Mouse (Mus musculus): ENCODE measurements around the gene Gpr22. TPM values are rescaled to one million over a fixed set of nuclear protein-coding genes. Genes with fewer than 3 reads are reported as not detected.

The Gpr22 gene
- 1 to 10 TPM; 4.5 to 5.9 TPM for total RNA-seq (2021)
- long read RNA-seq, experiment 1, partial matches to known transcripts, result 0 of 4 reads
- long read RNA-seq, experiment 1, other reads (novel, unspliced or antisense), result 4 of 4 reads
- long read RNA-seq, experiment 2, full-length matches to known transcripts, result 1 of 6 reads
- long read RNA-seq, experiment 2, partial matches to known transcripts, result 0 of 6 reads
- long read RNA-seq, experiment 2, other reads (novel, unspliced or antisense), result 5 of 6 reads

GRCm38 (mm10) chr12:31713600-31713999 lies at the start of gene Gpr22:
Gene Gpr22 (minus strand): TSS chr12:31713947.
- peak; percentile 7 for DNase-seq

- DNase-seq, result no peak
Observed at GRCm38 (mm10) chr12:31755885-31756755, 42.4 kb upstream of the Gpr22 start.

GRCm38 (mm10) chr12:31754465-31754864 lies 40.7 kb upstream of the Gpr22 start:
- no peak for DNase-seq

GRCm38 (mm10) chr12:31749846-31750245 lies 36.1 kb upstream of the Gpr22 start:
- no peak for DNase-seq

GRCm38 (mm10) chr12:31747301-31747700 lies 33.6 kb upstream of the Gpr22 start:
- no peak for DNase-seq

DNA sequence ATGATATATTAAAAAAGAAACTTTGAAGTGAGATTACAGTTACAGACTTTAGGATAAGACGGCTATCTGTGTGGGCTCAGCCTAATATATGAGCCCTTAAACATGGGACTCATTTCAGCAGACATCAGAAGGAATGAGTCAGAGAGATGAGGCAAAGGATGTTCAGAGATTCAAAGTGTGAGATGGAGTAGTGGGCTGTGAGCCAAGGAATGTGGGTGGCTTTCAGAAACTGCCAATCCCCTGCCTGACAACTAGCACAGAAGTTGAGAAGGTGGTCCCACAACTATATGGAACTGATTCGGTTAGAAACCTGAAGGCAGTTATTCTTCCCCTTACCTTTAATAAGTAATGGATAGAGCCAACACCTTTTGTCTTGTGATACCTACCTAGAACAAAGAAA lies 20.9 kb upstream of the Gpr22 start:
- DNase-seq, result no peak

DNA sequence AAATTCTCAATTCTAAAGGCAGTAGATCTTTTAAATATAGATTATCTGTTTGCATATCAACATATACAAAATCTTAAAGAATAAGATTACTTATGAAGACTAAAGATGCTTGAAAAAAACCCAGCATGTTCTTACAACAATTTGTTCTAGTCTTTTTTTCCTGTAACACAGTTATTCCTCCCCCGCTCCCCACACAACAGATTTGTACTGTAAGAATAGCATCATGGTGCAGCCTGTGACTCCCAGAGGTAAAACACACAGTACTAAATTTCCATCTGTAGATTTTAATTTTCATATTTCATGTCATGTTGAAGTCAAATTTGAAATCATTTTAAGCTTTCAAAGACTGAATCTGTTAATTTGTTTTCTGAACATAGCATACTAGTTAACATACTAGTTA lies 16.4 kb upstream of the Gpr22 start:
- DNase-seq, result no peak

DNA sequence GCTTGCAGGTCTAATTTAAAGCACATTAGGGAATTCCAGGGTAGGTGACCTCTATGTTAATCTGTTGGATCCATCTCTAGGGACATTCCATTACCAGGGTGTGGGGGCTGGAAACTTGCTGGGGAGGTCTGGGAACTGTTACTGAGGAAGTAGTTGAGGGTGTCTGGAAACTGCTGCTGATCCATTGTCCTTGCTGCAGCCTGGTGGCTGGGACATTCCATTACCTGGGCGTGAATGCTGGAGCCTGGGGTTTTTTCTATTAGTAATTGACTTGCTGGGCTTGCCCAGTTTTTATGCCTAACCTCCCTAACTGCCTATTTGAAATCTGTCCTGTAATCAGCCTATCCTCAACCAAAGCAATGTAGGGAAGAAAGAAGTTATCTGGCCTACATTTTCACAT lies 13.0 kb upstream of the Gpr22 start:
- DNase-seq, result no peak

GRCm38 (mm10) chr12:31725511-31726275 lies 11.9 kb upstream of the Gpr22 start:
- peak; percentile 24 for DNase-seq

- DNase-seq, result no peak
Observed at GRCm38 (mm10) chr12:31724576-31724975, 10.8 kb upstream of the Gpr22 start.

DNA sequence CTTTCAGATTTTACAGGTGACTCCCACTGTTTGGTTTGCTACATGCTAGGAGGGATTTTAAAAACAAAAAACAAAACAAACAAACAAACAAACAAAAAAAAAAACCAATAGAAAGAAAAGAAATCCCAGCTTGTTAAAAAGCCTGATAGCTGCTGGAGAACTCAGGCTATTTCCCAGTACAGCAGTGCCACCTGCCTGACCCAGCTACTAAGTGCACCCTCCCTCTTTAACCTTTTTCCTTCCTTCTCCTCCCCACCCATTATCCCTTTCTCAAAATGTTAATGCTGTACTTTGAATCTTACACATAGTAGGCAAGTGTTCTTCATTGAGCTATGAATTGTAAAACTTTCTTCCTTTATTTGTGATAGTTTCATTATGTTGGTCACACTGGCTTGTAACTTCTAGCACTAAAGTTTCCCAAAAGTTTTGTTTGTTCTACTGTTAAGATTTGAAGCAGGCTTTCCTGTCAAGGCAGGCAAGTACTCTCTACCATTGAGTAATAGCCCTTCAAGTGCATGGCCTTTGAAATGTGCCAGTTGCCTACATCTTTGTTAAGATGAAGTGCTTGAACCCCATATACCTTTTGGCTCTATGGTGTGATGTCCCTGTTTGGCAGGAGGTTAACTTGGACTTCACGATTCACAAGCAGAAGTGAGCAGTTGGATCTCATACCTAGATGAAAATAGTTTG lies 6.0 kb upstream of the Gpr22 start:
- DNase-seq, result no peak

- DNase-seq, result no peak
Observed at GRCm38 (mm10) chr12:31714070-31714469, 323 bp upstream of the Gpr22 start.

- no peak for DNase-seq
Observed at GRCm38 (mm10) chr12:31712727-31713126, 1.0 kb downstream of the Gpr22 start.

GRCm38 (mm10) chr12:31712233-31712632 lies 1.5 kb downstream of the Gpr22 start:
- no peak for DNase-seq

- no peak for DNase-seq
Observed at GRCm38 (mm10) chr12:31709665-31710064, 4.1 kb downstream of the Gpr22 start.

DNA sequence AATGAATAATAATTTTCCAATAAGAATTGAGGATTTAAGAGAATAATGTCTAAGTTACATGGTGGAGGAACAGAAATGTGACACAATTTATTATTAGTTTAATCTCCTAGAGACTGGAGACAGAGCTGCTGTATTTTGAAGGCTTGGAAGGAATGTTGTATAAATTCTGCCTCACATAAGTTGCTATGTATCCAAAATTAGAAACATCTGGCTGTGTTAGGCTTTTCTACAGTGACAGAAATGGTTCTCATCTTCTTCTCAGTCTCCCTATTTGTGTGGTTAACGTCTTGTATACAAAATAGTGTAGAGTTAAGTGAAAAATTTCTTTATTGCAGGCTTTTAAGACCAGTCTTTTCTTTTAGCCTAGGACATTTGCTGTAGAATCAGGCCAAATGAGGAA lies 6.2 kb downstream of the Gpr22 start:
- no peak for DNase-seq

DNA sequence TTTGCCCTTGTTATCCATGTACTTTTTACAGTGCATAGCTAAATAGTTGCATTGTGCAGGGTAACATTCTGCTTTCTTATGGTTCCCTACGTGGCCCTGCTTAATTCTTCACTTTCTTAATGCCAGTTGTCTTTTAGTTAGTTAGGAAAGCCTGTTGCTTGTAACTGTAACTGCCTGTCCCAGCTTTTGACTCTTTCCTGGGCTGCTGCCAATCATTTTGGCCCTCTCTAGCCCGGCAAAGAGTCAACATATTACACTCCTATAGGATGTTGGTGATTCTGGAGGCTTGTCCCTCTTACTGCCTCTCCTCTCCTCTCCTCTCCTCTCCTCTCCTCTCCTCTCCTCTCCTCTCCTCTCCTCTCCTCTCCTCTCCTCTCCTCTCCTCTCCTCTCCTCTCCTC lies 7.6 kb downstream of the Gpr22 start:
- peak; percentile 11 for DNase-seq

DNA sequence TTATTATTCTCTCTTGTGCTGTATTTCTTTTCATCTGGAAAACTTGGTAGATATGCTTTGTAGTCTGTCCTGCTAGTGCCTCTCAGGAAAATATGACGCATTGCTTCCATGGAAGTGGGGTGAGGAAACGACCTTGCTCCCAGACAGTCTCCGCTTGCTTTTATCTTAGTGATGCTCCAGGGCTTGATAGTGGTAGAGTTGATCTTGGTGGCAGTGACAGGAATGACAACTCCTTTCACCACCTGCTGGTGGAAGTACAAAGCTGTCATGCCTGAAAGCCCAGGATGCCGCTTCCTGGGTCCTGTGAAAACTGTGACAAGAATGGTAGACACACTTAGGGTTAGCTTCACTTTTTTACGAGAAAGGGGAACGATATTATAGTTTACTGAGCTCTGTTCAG lies 9.8 kb downstream of the Gpr22 start:
- no peak for DNase-seq

DNA sequence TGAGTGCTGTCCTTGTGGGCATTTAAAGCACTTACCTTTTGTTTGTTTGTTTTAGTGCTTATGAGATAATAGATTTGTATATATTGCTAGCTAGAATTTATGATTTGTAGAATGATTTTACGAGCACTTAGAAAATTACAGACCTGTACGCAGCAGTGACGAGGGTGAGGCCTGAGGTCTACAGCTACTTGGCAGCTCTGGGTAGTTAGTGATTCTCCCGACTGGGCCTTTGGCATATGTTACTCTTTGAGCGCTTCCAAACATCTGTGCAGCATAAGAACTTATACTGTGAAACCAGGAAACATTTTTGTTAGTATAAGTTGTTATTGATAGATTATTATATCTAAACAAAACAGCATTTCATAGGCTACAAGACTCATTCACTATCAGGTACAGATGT lies 12.3 kb downstream of the Gpr22 start:
- DNase-seq, result no peak

- DNase-seq, result no peak
Observed at GRCm38 (mm10) chr12:31700623-31701347, 13.0 kb downstream of the Gpr22 start.

GRCm38 (mm10) chr12:31693278-31693677 lies 20.5 kb downstream of the Gpr22 start:
- DNase-seq, result no peak

GRCm38 (mm10) chr12:31686679-31687078 lies 27.1 kb downstream of the Gpr22 start:
- no peak for DNase-seq

All from adrenal gland, postnatal 10 days (tissue).